Mouse (Mus musculus) regulatory T cell (primary cell): ENCODE measurements around the gene Sphk1.

ENCODE experiments used
- in situ Hi-C: fragments of 300-600 bp; cut with MboI, MseI; formaldehyde crosslinking; loops from one replicate; pipeline ENCODE4 v1.15.1; 2025; ENCODE audit warnings: high pct_unique_total_duplicates

Gene Sphk1

GRCm38 (mm10) chr11:116536685-116537084, 6.0 kb downstream of the Sphk1 start:
- in situ Hi-C loops: no loop called here

GRCm38 (mm10) chr11:116537388-116537787, 6.7 kb downstream of the Sphk1 start:
- in situ Hi-C loops: no loop called here

- in situ Hi-C loops: no loop called here
These were observed 7.5 kb downstream of the Sphk1 start for GRCm38 (mm10) chr11:116538142-116538735.

GRCm38 (mm10) chr11:116541183-116541582, 10.5 kb downstream of the Sphk1 start:
- in situ Hi-C loops: no loop called here

GRCm38 (mm10) chr11:116543110-116543509, 12.4 kb downstream of the Sphk1 start:
- in situ Hi-C loops: no loop called here

GRCm38 (mm10) chr11:116547296-116548060, 16.8 kb downstream of the Sphk1 start:
- in situ Hi-C loops: no loop called here

GRCm38 (mm10) chr11:116548780-116549179, 18.1 kb downstream of the Sphk1 start:
- in situ Hi-C loops: no loop called here

GRCm38 (mm10) chr11:116549273-116550038, 18.7 kb downstream of the Sphk1 start:
- in situ Hi-C loops: no loop called here

GRCm38 (mm10) chr11:116550748-116551147, 20.0 kb downstream of the Sphk1 start:
- in situ Hi-C loops: no loop called here

GRCm38 (mm10) chr11:116552194-116552593, 21.5 kb downstream of the Sphk1 start:
- in situ Hi-C loops: no loop called here

- in situ Hi-C loops: no loop called here
These were observed 23.6 kb downstream of the Sphk1 start for GRCm38 (mm10) chr11:116554171-116554878.

GRCm38 (mm10) chr11:116555572-116555971, 24.8 kb downstream of the Sphk1 start:
- in situ Hi-C loops: no loop called here

- in situ Hi-C loops: no loop called here
These were observed 25.6 kb downstream of the Sphk1 start for GRCm38 (mm10) chr11:116556308-116556707.

GRCm38 (mm10) chr11:116565283-116566041, 34.7 kb downstream of the Sphk1 start:
- in situ Hi-C loops: no loop called here

- in situ Hi-C loops: no loop called here
These were observed 36.8 kb downstream of the Sphk1 start for GRCm38 (mm10) chr11:116567531-116567930.

- in situ Hi-C loops: no loop called here
These were observed 40.1 kb downstream of the Sphk1 start for GRCm38 (mm10) chr11:116570821-116571220.

- in situ Hi-C loops: no loop called here
These were observed 41.3 kb downstream of the Sphk1 start for GRCm38 (mm10) chr11:116571767-116572679.

GRCm38 (mm10) chr11:116572756-116573543, 42.2 kb downstream of the Sphk1 start:
- in situ Hi-C loops: no loop called here

GRCm38 (mm10) chr11:116574486-116574885, 43.8 kb downstream of the Sphk1 start:
- in situ Hi-C loops: no loop called here
